Mouse (Mus musculus) NIH3T3 (cell line): ENCODE results near the gene Xlr3c.
"Not testable (repeated sequence)": the region's sequence is repeated elsewhere in the genome, so short reads cannot be mapped to it uniquely, and the experiment has no call there.

Experiments used
- DNase-seq: peaks from one replicate; pipeline ENCODE4 v3.0.0-alpha.2; 2012; ENCODE audit warnings: low read depth

Gene Xlr3c

GRCm38 (mm10) chrX:73265270-73265669 is at the start of gene Xlr3c:
Xlr3c (minus strand) TSS chrX:73265390.
- not testable (repeated sequence) for DNase-seq

- peak; percentile 74 for DNase-seq
These were observed 47.3 kb upstream of the Xlr3c start for GRCm38 (mm10) chrX:73312522-73312921.

GRCm38 (mm10) chrX:73295745-73296144 is 30.6 kb upstream of the Xlr3c start:
- not testable (repeated sequence) for DNase-seq

- DNase-seq: not testable (repeated sequence)
These were observed 27.7 kb upstream of the Xlr3c start, which contains the start of the genes Xlr5a and Xlr5c for GRCm38 (mm10) chrX:73292876-73293275. Xlr5a (minus strand) TSS chrX:73292976. Xlr5c (minus strand) TSS chrX:73292976.

GRCm38 (mm10) chrX:73262428-73262827 is 2.8 kb downstream of the Xlr3c start:
- not testable (repeated sequence) for DNase-seq

- DNase-seq: not testable (repeated sequence)
These were observed 22.3 kb downstream of the Xlr3c start, which contains the start of gene Xlr4c for GRCm38 (mm10) chrX:73242821-73243325. Xlr4c (minus strand) TSS chrX:73243130.

GRCm38 (mm10) chrX:73229288-73229687 is 35.9 kb downstream of the Xlr3c start:
- DNase-seq: no peak

- DNase-seq: peak; percentile 59
These were observed 36.5 kb downstream of the Xlr3c start for GRCm38 (mm10) chrX:73228606-73229214.

GRCm38 (mm10) chrX:73227914-73228605 is 37.1 kb downstream of the Xlr3c start, which contains the start of gene F8a:
F8a (plus strand) TSS chrX:73228291.
- DNase-seq: peak; percentile 87

- DNase-seq: no peak
These were observed 39.8 kb downstream of the Xlr3c start for GRCm38 (mm10) chrX:73225365-73225764.

- not testable (repeated sequence) for DNase-seq
These were observed 51.2 kb downstream of the Xlr3c start, which contains the start of gene Xlr4b for GRCm38 (mm10) chrX:73213819-73214564. Xlr4b (plus strand) TSS chrX:73214333.
